Mouse (Mus musculus) liver, adult (tissue): Measurements from ENCODE around the gene Adamts9.

ENCODE experiments used
- GATA4 ChIP-seq: IDR thresholded peaks from 2 replicates; pipeline ENCODE4 v1.6.1; 2014; ENCODE audit warnings: mild to moderate bottlenecking, low read length; ENCODE audit not compliant: insufficient replicate concordance

Adamts9 gene

DNA sequence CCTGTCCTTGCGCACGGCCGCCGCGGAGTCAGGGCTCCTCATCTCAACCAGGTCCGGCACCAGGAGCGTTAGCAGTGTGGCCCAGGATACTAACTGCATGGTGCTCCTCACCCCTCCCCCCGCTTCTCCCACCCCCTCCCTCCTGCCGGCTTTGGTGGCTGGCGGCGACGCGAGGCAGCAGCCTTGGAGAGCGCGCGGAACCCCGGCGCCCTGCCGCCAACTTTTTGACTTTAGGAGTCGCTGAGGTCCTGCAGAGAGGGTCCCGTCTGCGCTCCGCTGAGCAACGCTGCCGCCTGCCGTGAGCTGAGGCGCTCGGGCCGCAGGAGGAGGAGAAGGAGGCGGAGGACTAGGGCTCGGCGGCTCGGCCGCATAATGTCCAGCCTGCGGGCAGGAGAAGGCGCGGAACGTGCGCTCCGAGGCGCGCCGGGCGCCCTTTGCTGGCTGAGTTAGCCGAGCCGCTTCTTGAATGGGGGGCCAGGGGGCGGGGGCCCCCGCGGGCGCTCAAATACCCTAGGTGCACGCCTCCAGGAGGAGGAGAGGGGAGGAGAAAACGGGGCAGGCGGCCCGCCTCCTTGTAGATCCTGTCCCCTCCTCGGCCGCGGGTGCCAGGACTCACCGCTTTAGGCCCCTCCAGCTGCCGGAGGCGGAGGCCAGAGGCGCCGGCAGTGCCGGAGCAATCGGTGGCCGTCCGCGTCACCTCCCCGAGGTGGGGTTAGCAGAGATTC, at the start of gene Adamts9:
TSS of gene Adamts9 (minus strand) at position 436 of the 725 bp plus-strand sequence.
- peak; percentile 20; the same call in 1 of the 2 replicates for TF ChIP-seq GATA4

DNA sequence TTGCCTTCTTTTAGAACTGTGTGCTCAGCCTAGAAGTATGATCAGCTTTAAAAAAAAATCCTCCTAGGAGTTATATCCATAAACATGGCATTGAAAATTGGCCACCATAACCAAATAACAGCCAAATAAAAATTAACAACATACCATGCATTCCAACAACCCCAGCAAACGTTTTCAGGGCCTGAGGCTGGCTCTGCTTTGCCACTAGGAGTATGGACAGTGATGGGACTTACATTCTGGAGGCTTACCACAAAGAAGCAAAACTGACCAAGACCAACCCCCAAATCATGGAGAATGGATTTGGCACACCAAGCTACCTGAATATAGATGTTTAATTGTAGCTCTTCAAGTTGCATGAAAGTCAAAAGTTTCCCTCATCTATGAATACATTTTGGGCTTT, 48.3 kb upstream of the Adamts9 start:
- no peak for TF ChIP-seq GATA4

DNA sequence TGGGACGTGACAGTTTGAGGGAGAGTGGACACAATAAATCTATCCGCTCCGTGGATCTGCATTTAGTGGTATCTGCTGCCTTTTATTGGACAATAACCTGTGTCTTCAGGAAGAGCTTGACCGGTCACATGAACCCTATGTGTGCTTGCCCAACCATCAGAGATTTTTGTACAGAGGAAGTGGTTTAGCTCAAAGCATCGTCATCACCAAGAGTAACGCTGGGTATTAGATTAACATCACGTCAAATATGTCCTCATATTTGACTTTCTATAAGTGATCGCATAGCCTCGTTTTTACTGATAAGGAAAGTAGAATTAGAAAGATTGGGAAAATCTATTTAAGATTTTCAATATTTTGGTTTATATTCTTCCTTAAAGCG, 45.3 kb upstream of the Adamts9 start:
- TF ChIP-seq GATA4, result no peak

DNA sequence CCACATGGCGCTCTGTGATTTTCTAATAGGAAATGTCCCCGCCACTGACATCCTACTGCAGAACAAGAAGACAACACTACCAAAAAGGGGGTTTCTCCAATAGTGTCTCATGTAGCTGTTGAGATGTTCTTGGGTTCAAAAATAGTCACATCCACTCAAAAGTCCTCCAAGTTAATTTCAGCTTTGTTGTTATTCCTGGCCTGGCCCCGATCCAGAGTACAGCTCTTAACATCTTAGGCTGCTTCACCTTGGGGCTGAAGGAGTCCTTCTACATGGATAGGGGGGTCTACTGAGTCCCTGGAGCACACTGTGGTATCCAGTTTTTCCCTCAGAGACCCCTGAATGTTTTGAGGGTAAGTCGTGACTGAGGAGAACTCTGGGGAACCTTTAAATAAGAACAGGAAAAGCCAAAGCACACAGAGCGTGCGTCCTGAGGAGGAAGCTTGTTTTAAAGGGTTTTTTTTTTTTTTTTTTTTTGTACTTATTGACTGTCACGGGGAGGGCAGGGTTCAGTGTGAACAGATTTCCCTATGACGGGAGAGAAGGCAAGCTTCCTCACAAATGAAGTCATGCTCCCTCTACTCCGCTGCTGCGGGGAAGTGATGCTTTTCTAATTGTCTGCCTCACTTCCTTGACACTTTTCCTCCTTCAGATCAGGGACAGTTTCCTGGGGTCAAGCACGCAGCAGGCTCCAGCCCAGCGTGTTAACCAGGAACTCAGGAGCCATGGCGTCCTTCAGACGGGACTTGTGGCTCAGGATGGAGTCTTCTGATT, 44.7 kb upstream of the Adamts9 start:
- TF ChIP-seq GATA4, result peak; percentile 56; the same call in 1 of the 2 replicates

DNA sequence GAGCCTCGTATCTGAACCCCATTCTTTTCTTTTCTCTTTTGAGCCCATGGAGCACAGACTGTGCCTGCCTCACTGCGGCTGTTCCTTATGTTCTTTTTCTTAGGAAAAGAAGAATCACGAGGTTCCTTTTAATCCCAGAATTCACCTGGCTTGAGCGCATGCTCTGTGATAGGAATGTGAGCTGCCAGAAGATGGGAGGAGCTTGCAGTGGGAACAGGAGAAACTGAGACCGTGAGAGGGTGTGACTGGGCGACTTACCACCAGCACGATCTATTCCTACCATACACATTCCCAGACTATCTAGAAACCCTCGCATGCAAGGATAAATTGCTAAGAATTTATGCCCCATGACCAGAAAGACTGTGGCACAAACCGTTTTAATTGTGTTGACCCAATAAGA, 44.1 kb upstream of the Adamts9 start:
- no peak for TF ChIP-seq GATA4

DNA sequence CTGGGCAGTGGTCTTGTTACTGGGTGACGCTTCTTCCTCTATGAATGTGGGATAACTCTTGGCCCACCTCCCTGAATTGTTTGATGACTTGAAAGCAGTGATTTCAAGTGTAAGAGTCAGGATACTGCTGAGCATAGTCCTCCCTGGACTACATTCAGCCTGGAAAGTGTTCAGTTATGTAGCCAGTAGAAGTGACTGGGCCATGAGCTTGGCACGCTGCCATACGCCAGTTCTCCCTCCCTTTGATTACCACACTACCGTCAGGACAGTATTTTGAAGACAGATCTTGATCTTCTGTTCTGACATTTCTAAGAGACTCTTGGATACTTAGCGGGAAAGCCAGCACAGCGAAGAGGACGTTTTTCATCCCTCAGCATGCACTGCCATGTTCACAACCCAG, 40.1 kb upstream of the Adamts9 start:
- no peak for TF ChIP-seq GATA4

DNA sequence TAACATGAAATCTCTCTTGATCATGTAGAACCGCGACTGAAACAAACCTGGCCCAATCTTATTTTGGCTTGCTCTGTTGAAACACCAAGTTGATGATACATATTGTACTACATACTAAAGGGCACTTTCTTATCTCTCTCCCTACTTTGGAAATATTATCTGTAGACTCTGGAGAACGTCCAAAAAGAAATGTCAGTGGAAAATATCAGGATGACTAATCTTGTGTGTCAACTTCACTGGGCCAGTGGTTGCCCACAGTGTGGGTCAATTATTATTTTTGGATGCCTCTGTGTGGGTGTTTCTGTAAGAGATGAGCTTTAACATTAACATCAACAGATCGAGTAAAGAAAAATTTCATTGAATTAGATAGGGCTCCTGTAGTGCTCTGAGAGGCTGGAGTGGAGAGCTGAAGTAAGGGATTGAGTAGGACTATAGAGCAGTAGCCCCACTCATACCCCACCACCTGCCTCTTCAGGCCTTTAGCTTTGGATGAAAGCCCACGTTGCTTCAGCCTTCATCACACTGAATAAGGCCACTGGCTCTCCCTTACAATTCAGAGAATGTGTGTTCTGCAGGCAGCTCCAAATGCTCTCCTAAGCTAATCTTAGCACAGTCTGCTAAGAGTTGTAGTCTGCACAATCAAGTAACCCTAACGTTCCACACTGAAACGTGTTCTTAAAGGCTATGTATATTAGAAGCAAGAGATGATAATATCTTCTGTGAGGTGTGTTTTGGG, 38.3 kb upstream of the Adamts9 start:
- no peak for TF ChIP-seq GATA4

DNA sequence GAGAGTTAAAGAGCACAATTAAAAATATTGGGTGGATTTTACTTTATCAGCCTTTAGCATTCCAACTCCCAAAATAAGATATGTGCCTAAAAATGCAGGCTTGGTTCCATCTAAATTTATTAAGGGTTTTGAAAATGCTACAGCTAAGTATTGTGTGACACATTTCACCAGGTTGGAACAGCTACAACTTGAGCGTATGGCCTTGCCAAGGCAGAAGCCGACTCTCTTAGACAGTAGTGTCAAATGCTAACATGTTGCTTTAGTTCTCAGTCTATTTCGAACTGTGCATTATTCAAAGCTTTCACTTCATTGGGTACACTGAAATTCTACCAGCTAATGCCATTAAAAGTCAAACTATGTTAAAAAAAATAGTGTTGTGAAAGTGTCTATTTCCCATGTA, 30.0 kb upstream of the Adamts9 start:
- TF ChIP-seq GATA4, result no peak

DNA sequence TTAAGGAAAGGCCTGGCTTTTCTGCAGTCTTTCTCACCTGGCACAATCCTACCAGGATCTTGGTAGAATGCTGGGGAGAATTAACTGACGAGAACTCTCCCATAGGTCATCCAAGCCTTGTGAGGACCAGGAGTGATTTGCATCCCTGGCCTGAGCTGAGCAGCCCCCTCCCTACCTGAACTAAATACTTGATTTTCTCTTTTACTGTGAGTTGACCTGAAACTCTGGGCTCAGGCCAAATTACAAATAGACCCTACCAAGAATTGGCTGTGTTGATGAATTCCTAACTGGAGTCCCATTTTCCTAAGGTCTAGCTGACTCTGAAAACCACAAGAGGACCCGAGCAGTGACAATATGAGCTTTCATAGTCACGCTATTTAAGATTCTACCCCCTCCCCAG, 25.4 kb upstream of the Adamts9 start:
- no peak for TF ChIP-seq GATA4

DNA sequence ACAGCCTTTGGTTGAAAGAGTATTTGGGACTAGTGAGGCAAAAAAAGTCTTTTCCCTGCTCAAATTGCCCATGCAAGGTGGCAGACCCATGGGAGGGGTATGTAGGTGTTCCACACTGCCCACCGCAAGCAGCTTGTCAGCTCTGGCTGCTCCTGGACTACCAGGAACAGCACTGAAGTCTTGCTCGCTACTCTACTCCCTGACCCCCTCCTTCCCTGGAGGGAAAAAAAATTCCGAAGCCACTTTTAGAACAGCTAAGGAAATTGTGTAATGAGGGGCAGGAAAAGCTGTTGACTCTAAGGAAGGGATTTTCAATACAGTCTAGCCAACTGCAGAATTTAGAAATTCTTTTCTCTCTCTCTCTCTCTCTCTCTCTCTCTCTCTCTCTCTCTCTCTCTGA, 24.9 kb upstream of the Adamts9 start:
- no peak for TF ChIP-seq GATA4

DNA sequence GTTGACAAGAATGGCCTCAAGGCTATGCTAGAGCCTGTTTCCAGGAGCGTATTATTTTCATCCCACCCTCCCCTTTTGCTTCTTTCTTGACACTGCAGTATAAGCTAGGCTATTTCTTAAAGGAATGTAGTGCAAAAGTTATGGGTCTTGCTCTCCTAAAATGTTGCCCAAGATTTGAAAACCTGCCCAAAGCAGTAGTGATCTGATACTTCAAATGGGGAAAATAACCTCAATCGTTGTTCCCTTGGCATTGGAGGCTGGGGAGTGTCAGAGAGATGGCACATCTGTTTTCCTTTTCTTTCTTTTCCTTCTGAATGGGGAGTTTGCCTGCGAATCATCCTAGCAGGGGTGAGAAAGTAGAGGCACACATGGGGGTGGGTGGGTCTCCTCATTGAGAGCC, 19.7 kb upstream of the Adamts9 start:
- no peak for TF ChIP-seq GATA4

DNA sequence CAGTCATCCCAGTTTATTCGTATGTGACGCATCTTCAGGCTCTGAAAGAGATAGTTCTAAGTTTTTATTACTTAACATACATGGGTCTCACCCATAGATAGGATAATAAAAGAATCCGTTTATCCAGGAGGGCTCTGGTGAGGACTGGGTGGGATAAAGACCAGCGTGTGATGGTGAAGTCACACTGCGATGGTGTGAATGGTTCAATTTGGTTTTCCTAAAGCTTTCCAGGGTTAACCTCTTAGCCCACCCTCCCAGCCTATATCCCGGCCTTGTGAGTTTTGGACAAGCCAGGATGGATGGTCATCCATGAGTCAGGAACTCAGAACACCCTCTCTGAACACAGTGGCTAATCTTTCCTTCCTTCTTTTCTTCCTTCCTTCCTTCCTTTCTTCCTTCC, 17.7 kb upstream of the Adamts9 start:
- TF ChIP-seq GATA4, result no peak

DNA sequence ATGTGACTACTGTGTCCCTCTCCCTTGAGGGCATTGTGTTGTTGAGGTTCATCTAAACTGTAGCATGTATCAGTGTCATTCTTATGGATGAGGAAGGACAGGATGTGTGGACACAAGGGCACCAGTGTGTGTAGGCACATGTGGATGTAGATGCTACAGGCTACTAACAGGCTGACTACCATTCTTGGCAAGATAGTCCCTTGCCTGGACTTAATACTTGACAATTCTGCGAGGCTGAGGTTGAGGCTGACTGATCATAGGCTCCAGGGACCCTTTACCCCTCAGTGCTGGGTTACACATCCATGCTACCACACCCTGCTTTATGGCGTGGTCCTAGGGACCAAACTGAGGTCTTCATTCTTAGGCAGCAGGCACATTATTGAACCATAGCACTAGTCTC, 16.1 kb upstream of the Adamts9 start:
- TF ChIP-seq GATA4, result no peak

DNA sequence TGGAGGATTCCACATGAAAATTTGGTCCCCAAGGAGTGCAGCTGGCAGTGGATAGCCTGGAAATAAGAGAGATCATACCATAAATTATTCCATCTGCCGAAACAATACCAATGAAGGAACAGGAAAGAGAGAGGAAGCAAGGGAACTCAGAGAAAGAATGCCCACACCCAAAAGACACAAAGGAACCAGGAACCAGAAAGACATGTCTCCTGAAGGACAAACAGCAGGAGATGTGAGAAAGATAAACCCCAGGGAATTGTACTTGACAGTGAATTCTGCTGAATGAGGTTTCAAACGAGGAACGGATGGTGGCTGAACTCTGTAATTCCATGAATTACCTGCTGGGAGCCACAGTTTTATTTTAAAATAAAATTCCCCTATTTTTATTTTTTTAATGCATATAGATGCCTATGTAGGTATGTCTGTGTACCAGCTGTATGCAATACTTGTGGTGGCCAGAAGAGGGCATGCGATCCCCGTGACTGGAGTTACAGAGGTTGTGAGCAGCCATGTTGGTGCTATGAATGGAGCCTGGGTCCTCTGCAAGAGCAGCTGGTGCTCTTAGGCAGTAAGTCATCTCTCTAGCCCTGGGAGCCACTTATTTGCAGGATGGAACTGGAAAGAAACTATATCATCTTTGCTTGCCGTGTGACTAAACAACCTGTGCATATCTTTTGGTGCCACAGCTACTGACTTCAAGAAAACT, 4.2 kb upstream of the Adamts9 start:
- no peak for TF ChIP-seq GATA4

DNA sequence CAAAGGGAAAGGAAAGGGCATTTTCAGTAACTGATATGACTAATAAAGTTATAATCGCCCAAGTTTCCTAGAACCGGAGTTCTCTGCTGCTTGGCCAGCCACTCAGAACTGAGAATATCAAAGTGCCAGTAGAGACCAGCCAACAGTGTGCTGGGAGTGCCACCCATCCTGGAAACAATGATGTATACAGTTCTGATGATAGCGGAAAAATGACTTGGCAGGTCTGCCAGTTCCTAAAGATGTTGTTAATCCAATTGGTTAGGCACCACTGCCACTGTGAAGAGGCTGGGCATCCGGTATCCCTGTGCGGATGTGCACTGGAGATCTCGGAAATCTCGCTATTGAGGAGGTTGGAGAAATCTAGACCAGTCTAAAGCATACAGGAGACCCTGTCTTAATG, 1.4 kb upstream of the Adamts9 start:
- no peak for TF ChIP-seq GATA4
